1 mouse cellular context compared by ENCODE assay signal in genomic region chr12:52735161-52735560, GRCm38 (mm10). TPM values are rescaled to one million over a fixed set of nuclear protein-coding genes. Genes with fewer than 3 reads are reported as not detected.
"Had no signal": no experiment of that assay in that cellular context is flagged by ENCODE, and none has a peak within 500 bp of the region (broad histone marks: within the 10 kb centered on the region; RNA-seq: fewer than 3 reads in every experiment).

No protein-coding gene starts in this region.

RNA-seq across cellular contexts. Expression of gene Akap6, which starts 36.0 kb away (rescaled TPM):
- total RNA-seq: monocyte, adult 5-6 weeks had no signal
